Mouse (Mus musculus) cerebellum, adult 9-11 months (tissue): Measurements from ENCODE around the gene Vmn1r65.
"Not testable (repeated sequence)": the region's sequence is repeated elsewhere in the genome, so short reads cannot be mapped to it uniquely, and the experiment has no call there.

Source experiments
- DNase-seq: peaks from one replicate; pipeline ENCODE4 v3.0.0; 2022

Gene Vmn1r65

GRCm38 (mm10) chr7:6010910-6011309 is at the start of gene Vmn1r65:
Gene Vmn1r65, minus strand, starts transcription at chr7:6011010.
- DNase-seq: no peak

GRCm38 (mm10) chr7:6044861-6045260 is 34.1 kb upstream of the Vmn1r65 start, which contains the start of gene Nlrp4c:
Gene Nlrp4c, plus strand, starts transcription at chr7:6045161.
- no peak for DNase-seq

GRCm38 (mm10) chr7:5982426-5982825 is 28.4 kb downstream of the Vmn1r65 start:
- not testable (repeated sequence) for DNase-seq

GRCm38 (mm10) chr7:5972546-5972945 is 38.3 kb downstream of the Vmn1r65 start:
- not testable (repeated sequence) for DNase-seq
